Mouse (Mus musculus) MEL (cell line): ENCODE data around the gene Psme2. TPM values are rescaled to one million over a fixed set of nuclear protein-coding genes. Genes with fewer than 3 reads are reported as not detected.

Experiments
- DNase-seq: peaks from one replicate; pipeline ENCODE4 v3.0.0; 2011; ENCODE audit warnings: low read depth, low spot score
- H3K27ac ChIP-seq: 2 replicates; pipeline ENCODE4 v1.5.1; 2012; ENCODE audit warnings: low read depth, mild to moderate bottlenecking, control low read depth, low read length, moderate library complexity; ENCODE audit not compliant: control insufficient read depth
- H3K27me3 ChIP-seq, 2 experiments: fragments of 150-350 bp in 1 of 2; sonication (generic) in 1 of 2; 2 replicates each; pipeline ENCODE4 v1.6.1; 2012; ENCODE audit warnings: low read length in 2 of 2, mild to moderate bottlenecking in 2 of 2, improper control_type of control experiment in 1 of 2, moderate library complexity in 1 of 2; ENCODE audit not compliant: insufficient read depth in 2 of 2, control insufficient read depth in 1 of 2
- H3K36me3 ChIP-seq, 2 experiments: 2 replicates each; pipeline ENCODE4 v1.6.1; 2012 to 2014; ENCODE audit warnings: low read length in 2 of 2, improper control_type of control experiment in 1 of 2, inconsistent platforms in 1 of 2, mild to moderate bottlenecking in 1 of 2; ENCODE audit not compliant: insufficient read depth in 2 of 2, control insufficient read depth in 1 of 2
- H3K4me1 ChIP-seq, 2 experiments: fragments of 150-350 bp in 1 of 2; sonication (generic) in 1 of 2; 2 replicates each; pipeline ENCODE4 v1.6.1; 2012; ENCODE audit warnings: low read length in 2 of 2, improper control_type of control experiment in 1 of 2, mild to moderate bottlenecking in 1 of 2; ENCODE audit not compliant: insufficient read depth in 2 of 2, control insufficient read depth in 1 of 2
- H3K4me3 ChIP-seq, 2 experiments: fragments of 150-350 bp in 1 of 2; sonication (generic) in 1 of 2; 2 replicates each; pipeline ENCODE4 v1.5.1; 2012; ENCODE audit warnings: low read depth in 2 of 2, low read length in 2 of 2, mild to moderate bottlenecking in 2 of 2, moderate library complexity in 2 of 2, control low read depth in 1 of 2, improper control_type of control experiment in 1 of 2; ENCODE audit not compliant: control insufficient read depth in 1 of 2, insufficient read depth in 1 of 2
- H3K79me2 ChIP-seq: 2 replicates; pipeline ENCODE4 v1.6.1; 2012; ENCODE audit warnings: mild to moderate bottlenecking, low read length, moderate library complexity; ENCODE audit not compliant: control insufficient read depth, poor library complexity, insufficient read depth
- H3K9ac ChIP-seq: 2 replicates; pipeline ENCODE4 v1.6.1; 2012; ENCODE audit warnings: low read depth, mild to moderate bottlenecking, control low read depth, low read length, moderate library complexity; ENCODE audit not compliant: control insufficient read depth, poor library complexity, severe bottlenecking
- H3K9me3 ChIP-seq: fragments of 150-350 bp; sonication (generic); replicated peaks from 2 replicates; pipeline ENCODE4 v1.6.1; 2012; ENCODE audit warnings: mild to moderate bottlenecking, low read length, improper control_type of control experiment, moderate library complexity; ENCODE audit not compliant: insufficient read depth
- BHLHE40 ChIP-seq: IDR thresholded peaks from 2 replicates; pipeline ENCODE4 v1.6.1; 2012; ENCODE audit warnings: low read depth, mild to moderate bottlenecking, inconsistent platforms, low read length, improper control_type of control experiment, borderline replicate concordance
- CHD1 ChIP-seq: IDR thresholded peaks from 2 replicates; pipeline ENCODE4 v1.6.1; 2012; ENCODE audit warnings: low read depth, mild to moderate bottlenecking, inconsistent platforms, low read length, improper control_type of control experiment
- CTCF ChIP-seq, 3 experiments: IDR thresholded peaks in 2 of 3; conservative IDR thresholded peaks in 1 of 3; 2 replicates each; pipeline ENCODE4 v1.5.1; 2011 to 2012; ENCODE audit warnings: low read length in 3 of 3, low read depth in 2 of 3, mild to moderate bottlenecking in 2 of 3, improper control_type of control experiment in 1 of 3, inconsistent platforms in 1 of 3, mixed read lengths in 1 of 3, moderate library complexity in 1 of 3; ENCODE audit not compliant: control insufficient read depth in 1 of 3, insufficient read depth in 1 of 3, poor library complexity in 1 of 3, severe bottlenecking in 1 of 3
- E2F4 ChIP-seq: IDR thresholded peaks from 2 replicates; pipeline ENCODE4 v1.6.1; 2011; ENCODE audit warnings: low read depth, low read length, improper control_type of control experiment, borderline replicate concordance
- ETS1 ChIP-seq: IDR thresholded peaks from 2 replicates; pipeline ENCODE4 v1.6.1; 2012; ENCODE audit warnings: low read depth, mild to moderate bottlenecking, inconsistent platforms, low read length, improper control_type of control experiment, moderate library complexity
- GABPA ChIP-seq: IDR thresholded peaks from 2 replicates; pipeline ENCODE4 v1.6.1; 2012; ENCODE audit warnings: low read depth, mild to moderate bottlenecking, inconsistent platforms, low read length, improper control_type of control experiment, moderate library complexity
- GATA1 ChIP-seq: IDR thresholded peaks from 2 replicates; pipeline ENCODE4 v1.6.1; 2011; ENCODE audit warnings: low read depth, low read length, improper control_type of control experiment
- MAFK ChIP-seq: IDR thresholded peaks from 2 replicates; pipeline ENCODE4 v1.6.1; 2011; ENCODE audit warnings: low read depth, mild to moderate bottlenecking, low read length, improper control_type of control experiment, borderline replicate concordance
- MAX ChIP-seq: IDR thresholded peaks from 2 replicates; pipeline ENCODE4 v1.6.1; 2011; ENCODE audit warnings: low read length, improper control_type of control experiment
- MEF2A ChIP-seq: IDR thresholded peaks from 2 replicates; pipeline ENCODE4 v1.6.1; 2014; ENCODE audit warnings: low read depth, mild to moderate bottlenecking, inconsistent platforms, low read length, improper control_type of control experiment; ENCODE audit not compliant: poor library complexity, insufficient replicate concordance, severe bottlenecking; ENCODE audit errors: extremely low read depth
- MYB ChIP-seq: IDR thresholded peaks from 2 replicates; pipeline ENCODE4 v1.6.1; 2011; ENCODE audit warnings: mild to moderate bottlenecking, low read depth, low read length, improper control_type of control experiment
- MYC ChIP-seq: IDR thresholded peaks from 2 replicates; pipeline ENCODE4 v1.6.1; 2011; ENCODE audit warnings: low read depth, mild to moderate bottlenecking, low read length, improper control_type of control experiment, moderate library complexity
- POLR2AphosphoS2 ChIP-seq: IDR thresholded peaks from 2 replicates; pipeline ENCODE4 v1.6.1; 2011; ENCODE audit warnings: low read length, improper control_type of control experiment
- RAD21 ChIP-seq: IDR thresholded peaks from 2 replicates; pipeline ENCODE4 v1.6.1; 2011; ENCODE audit warnings: mild to moderate bottlenecking, low read depth, low read length, improper control_type of control experiment
- RCOR1 ChIP-seq: IDR thresholded peaks from 2 replicates; pipeline ENCODE4 v1.6.1; 2012; ENCODE audit warnings: low read depth, mild to moderate bottlenecking, inconsistent platforms, low read length, improper control_type of control experiment
- SIN3A ChIP-seq: IDR thresholded peaks from 2 replicates; pipeline ENCODE4 v1.6.1; 2012; ENCODE audit warnings: low read length, improper control_type of control experiment, inconsistent platforms
- SMC3 ChIP-seq: IDR thresholded peaks from 2 replicates; pipeline ENCODE4 v1.6.1; 2011; ENCODE audit warnings: low read depth, low read length, improper control_type of control experiment
- TAL1 ChIP-seq: IDR thresholded peaks from 2 replicates; pipeline ENCODE4 v1.6.1; 2012; ENCODE audit warnings: mild to moderate bottlenecking, inconsistent platforms, low read length, moderate library complexity, mixed read lengths
- TBP ChIP-seq: IDR thresholded peaks from 2 replicates; pipeline ENCODE4 v1.8.0; 2011; ENCODE audit warnings: low read depth, low read length, improper control_type of control experiment
- ZC3H11A ChIP-seq: IDR thresholded peaks from 2 replicates; pipeline ENCODE4 v1.6.1; 2012; ENCODE audit warnings: low read depth, mild to moderate bottlenecking, inconsistent platforms, low read length, improper control_type of control experiment
- ZMIZ1 ChIP-seq: IDR thresholded peaks from 2 replicates; pipeline ENCODE4 v1.6.1; 2012; ENCODE audit warnings: low read depth, mild to moderate bottlenecking, inconsistent platforms, low read length, improper control_type of control experiment, moderate library complexity
- polyA plus RNA-seq, 2 experiments: library from polyadenylated mRNA; stranded (reverse) in 1 of 2; unstranded in 1 of 2; fragments of >175 nt in 1 of 2; fragments of >200 nt in 1 of 2; gene quantifications; 2 replicates each; pipeline versions ENCODE4 v1.2.1 to v1.2.4; 2012; ENCODE audit warnings: low replicate concordance in 2 of 2, low read depth in 1 of 2; ENCODE audit not compliant: insufficient read length in 2 of 2, insufficient read depth in 1 of 2, missing spikeins in 1 of 2
- total RNA-seq: library from RNA; depleted of rRNA; stranded (reverse); fragments of 300-350 nt; gene quantifications from 2 replicates; pipeline ENCODE4 v1.2.3, GENCODE M21; 2012

The Psme2 gene
- total and polyA plus RNA-seq, 3 experiments = 143 to 231 TPM; not detected in 1

DNA sequence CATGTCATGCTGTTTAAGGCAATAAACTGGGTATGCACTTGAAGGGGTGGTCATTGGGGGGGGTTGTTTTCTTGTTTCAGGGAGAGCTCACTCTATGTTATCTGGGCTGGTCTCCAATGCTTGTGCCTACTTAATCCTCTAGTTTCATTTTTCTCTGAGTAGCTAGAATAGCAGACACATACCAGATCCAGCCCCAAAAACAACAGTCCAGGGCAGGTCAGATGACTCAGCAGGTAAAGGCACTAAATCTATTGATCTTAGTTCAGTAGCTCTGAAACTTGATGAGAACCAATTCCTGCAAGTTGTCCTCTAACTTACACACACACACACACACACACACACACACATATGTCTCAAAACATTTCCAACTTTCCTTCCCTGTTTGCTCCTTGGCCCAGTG is 19.2 kb downstream of the Psme2 start:
- Histone ChIP-seq H3K9me3 (no peaks in the 10 kb centered on the region), H3K27me3 (no peaks in the 10 kb centered on the region), H3K79me2 (no peaks in the 10 kb centered on the region), H3K4me3 (no peak overlapping the region), H3K9ac (no peak overlapping the region), H3K4me1 (peaks cover 5 to 8% of the 10 kb centered on the region in 2 experiments), H3K27ac (no peak overlapping the region), H3K36me3 (peaks cover 0 to 3% of the 10 kb centered on the region in 2 experiments; a peak in 2 of 4 replicates)
- TF ChIP-seq GABPA = no peak
- TF ChIP-seq E2F4 = no peak
- no peak for TF ChIP-seq RAD21
- no peak for TF ChIP-seq ETS1
- DNase-seq = no peak

- Histone ChIP-seq H3K4me1 (peaks cover 5 to 8% of the 10 kb centered on the region in 2 experiments), H3K4me3 (no peak overlapping the region), H3K27ac (no peak overlapping the region), H3K9me3 (no peaks in the 10 kb centered on the region), H3K36me3 (peaks cover 0 to 3% of the 10 kb centered on the region in 2 experiments; a peak in 2 of 4 replicates), H3K9ac (no peak overlapping the region), H3K27me3 (no peaks in the 10 kb centered on the region), H3K79me2 (no peaks in the 10 kb centered on the region)
- DNase-seq = no peak
- TF ChIP-seq TBP (no peak), MAX (no peak), RCOR1 (no peak), RAD21 (no peak), MEF2A (no peak), BHLHE40 (no peak)
These were observed 20.3 kb downstream of the Psme2 start for GRCm38 (mm10) chr14:55570588-55570987.

- peaks cover 0 to 3% of the 10 kb centered on the region in 2 experiments; a peak in 2 of 4 replicates for H3K36me3 ChIP-seq
- no peak for DNase-seq
These were observed 23.4 kb downstream of the Psme2 start for GRCm38 (mm10) chr14:55567496-55567895.

More at GRCm38 (mm10) chr14:55567496-55567895, 23.4 kb downstream of the Psme2 start:
- Histone ChIP-seq H3K27ac (no peak overlapping the region), H3K4me3 (no peak overlapping the region), H3K4me1 (peaks cover 5 to 8% of the 10 kb centered on the region in 2 experiments)
- TF ChIP-seq POLR2AphosphoS2 (no peak), MYC (no peak), BHLHE40 (no peak), GATA1 (no peak), GABPA (no peak), ZMIZ1 (no peak), ZC3H11A (no peak), MAFK (no peak), MEF2A (no peak), MYB (no peak), CTCF (IDR thresholded peaks at IDR 0.05 in 2 of 3, conservative IDR thresholded peaks at IDR 0.05 in 1 of 3; ENCODE audit: control insufficient read depth in 1 of 3, insufficient read depth in 1 of 3, low read depth in 2 of 3, low read length in 3 of 3, poor library complexity in 1 of 3, severe bottlenecking in 1 of 3) (no peak), TAL1 (no peak), SMC3 (no peak), E2F4 (no peak), CHD1 (no peak), SIN3A (no peak)
- TF ChIP-seq, all 39 proteins: peak for 0
- no peaks in the 10 kb centered on the region for H3K27me3 ChIP-seq
- H3K9ac ChIP-seq = no peak overlapping the region
- H3K79me2 ChIP-seq = no peaks in the 10 kb centered on the region
- no peaks in the 10 kb centered on the region for H3K9me3 ChIP-seq
